Mouse (Mus musculus) intestine, embryonic 16.5 days (tissue): ENCODE measurements at regions not wholly inside any gene's neighbourhood (a gene's known extent, or its start where the extent isn't known, plus 50 kb on each side); places are given as distances from the start of the nearest gene placed in this dataset.

Source experiments
- ATAC-seq: fragments of 200-750 bp; cut with Nextera tagmentation; 2 replicates; pipeline ENCODE4 v1.8.0; 2017; ENCODE audit warnings: moderate TSS enrichment, moderate library complexity
- H3K27ac ChIP-seq: fragments of 300-500 bp; sonication (generic); 2 replicates; pipeline ENCODE4 v1.5.1; 2014; ENCODE audit warnings: mild to moderate bottlenecking, low read length
- H3K27me3 ChIP-seq: fragments of 300-500 bp; sonication (generic); replicated peaks from 2 replicates; pipeline ENCODE4 v1.6.1; 2014; ENCODE audit warnings: low read length, control low read depth, mixed read lengths; ENCODE audit not compliant: control insufficient read depth, insufficient read depth
- H3K36me3 ChIP-seq: fragments of 300-500 bp; sonication (generic); 2 replicates; pipeline ENCODE4 v1.6.1; 2014; ENCODE audit warnings: low read length, control low read depth; ENCODE audit not compliant: control insufficient read depth, insufficient read depth
- H3K4me1 ChIP-seq: fragments of 300-500 bp; sonication (generic); 2 replicates; pipeline ENCODE4 v1.6.1; 2014; ENCODE audit warnings: low read length, control low read depth, mixed read lengths; ENCODE audit not compliant: control insufficient read depth, insufficient read depth
- H3K4me2 ChIP-seq: fragments of 300-500 bp; sonication (generic); 2 replicates; pipeline ENCODE4 v1.6.1; 2014; ENCODE audit warnings: low read depth, low read length, control low read depth
- H3K4me3 ChIP-seq: fragments of 300-500 bp; sonication (generic); 2 replicates; pipeline ENCODE4 v1.5.1; 2014; ENCODE audit warnings: mild to moderate bottlenecking, low read length
- H3K9ac ChIP-seq: fragments of 300-500 bp; sonication (generic); 2 replicates; pipeline ENCODE4 v1.6.1; 2014; ENCODE audit warnings: low read depth, low read length
- H3K9me3 ChIP-seq: fragments of 300-500 bp; sonication (generic); 2 replicates; pipeline ENCODE4 v1.6.1; 2016; ENCODE audit warnings: low read length, control low read depth; ENCODE audit not compliant: control insufficient read depth
- WGBS: fragments of 180-500 bp; shearing (Covaris S2); extraction: QIAGEN DNeasy Blood & Tissue Kit; methylation state at CpG from one replicate; pipeline ENCODE4 v1.1.7; 2014; 5-methylcytosine and 5-hydroxymethylcytosine counted together

DNA sequence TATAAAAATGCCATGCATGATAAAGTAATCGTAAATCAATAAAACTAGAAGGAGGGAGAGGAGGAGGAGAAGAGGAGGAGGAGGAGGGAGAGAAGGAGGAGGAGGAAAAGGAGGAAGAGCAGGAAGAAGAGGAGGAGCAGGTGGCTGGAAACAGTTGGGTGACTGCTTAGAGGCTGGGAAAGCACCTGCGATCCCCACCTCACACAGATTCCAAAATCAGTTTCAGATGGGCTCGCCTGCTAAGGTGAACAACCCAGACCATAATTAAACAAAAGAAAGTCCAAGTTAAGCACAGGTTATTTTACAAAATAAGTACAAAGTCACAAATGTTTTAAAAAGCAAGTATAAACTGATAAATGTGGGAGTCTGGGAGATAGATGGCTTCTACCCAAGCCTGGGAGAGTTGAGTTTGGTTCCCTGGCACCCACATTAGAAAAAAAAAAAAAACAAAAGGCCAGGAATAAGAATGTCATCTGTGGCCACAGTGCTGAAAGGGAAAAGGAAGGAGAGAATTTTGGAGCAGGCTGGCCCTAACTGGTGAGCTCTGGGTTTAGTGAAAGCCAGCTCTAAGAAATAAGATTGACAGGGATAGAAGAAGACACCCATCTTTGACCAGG is 389.0 kb upstream of the Adgrl2 start:
- H3K27ac ChIP-seq, result no peak overlapping the region
- H3K4me1 ChIP-seq, result no peaks in the 10 kb centered on the region
- no peaks in the 10 kb centered on the region for H3K36me3 ChIP-seq
- ATAC-seq, result no peak
- no peaks in the 10 kb centered on the region for H3K27me3 ChIP-seq
- 84% methylated on average over 3 of the region's 3 CpGs for WGBS
- no peak overlapping the region for H3K4me3 ChIP-seq
- no peak overlapping the region for H3K4me2 ChIP-seq
- no peak overlapping the region for H3K9ac ChIP-seq
- no peaks in the 10 kb centered on the region for H3K9me3 ChIP-seq

GRCm38 (mm10) chr3:149371439-149371838 is 381.1 kb upstream of the Adgrl2 start:
- Histone ChIP-seq H3K9ac (no peak overlapping the region), H3K27ac (no peak overlapping the region), H3K36me3 (no peaks in the 10 kb centered on the region), H3K4me1 (no peaks in the 10 kb centered on the region), H3K9me3 (no peaks in the 10 kb centered on the region), H3K4me2 (no peak overlapping the region), H3K4me3 (no peak overlapping the region), H3K27me3 (no peaks in the 10 kb centered on the region)
- no peak for ATAC-seq
- 85% methylated on average over 5 of the region's 5 CpGs for WGBS

DNA sequence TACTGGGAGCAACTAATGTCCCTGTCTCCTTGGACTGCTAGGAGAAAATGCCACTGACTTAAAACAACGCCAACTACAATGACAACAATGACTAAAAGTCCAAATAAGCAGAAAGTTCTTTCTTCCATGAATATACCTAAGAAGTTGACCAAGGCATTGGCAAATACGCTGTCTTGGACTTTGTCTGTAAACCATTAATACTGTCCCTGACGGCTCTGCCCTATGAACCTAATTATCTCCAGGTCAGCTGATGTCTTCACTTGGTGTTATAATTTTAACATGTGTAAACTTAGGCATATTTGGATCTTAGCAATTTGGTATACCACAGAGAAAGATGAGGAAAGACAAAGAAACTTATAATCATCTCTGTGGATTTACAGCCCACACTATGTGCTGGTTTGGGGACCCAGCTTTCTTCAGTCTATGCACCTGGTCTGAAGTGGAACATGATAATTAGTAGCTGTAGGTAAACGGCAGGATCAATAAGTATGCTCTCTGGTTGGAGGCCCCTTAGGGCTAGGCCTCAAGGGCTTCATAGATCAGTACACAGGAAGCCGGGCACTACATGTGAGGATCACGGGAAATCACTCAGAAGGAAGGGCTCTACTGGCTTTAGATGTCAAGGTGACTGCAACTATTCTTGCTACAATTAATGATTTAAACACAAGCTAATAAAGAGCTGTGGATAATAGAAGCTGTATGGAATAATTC is 380.3 kb upstream of the Adgrl2 start:
- H3K27me3 ChIP-seq, result no peaks in the 10 kb centered on the region
- peak; percentile 85 for ATAC-seq
- H3K4me3 ChIP-seq, result no peak overlapping the region
- no peaks in the 10 kb centered on the region for H3K9me3 ChIP-seq
- no peaks in the 10 kb centered on the region for H3K36me3 ChIP-seq
- no peak overlapping the region for H3K4me2 ChIP-seq
- no peaks in the 10 kb centered on the region; the same call in 1 of the 2 replicates for H3K4me1 ChIP-seq
- peak overlapping the region; percentile 41; the same call in 1 of the 2 replicates for H3K27ac ChIP-seq
- 84% methylated on average over 6 of the region's 6 CpGs for WGBS
- no peak overlapping the region for H3K9ac ChIP-seq

GRCm38 (mm10) chr3:149367888-149368287 is 377.5 kb upstream of the Adgrl2 start:
- ATAC-seq, result no peak
- no peak overlapping the region for H3K4me2 ChIP-seq
- H3K36me3 ChIP-seq, result no peaks in the 10 kb centered on the region
- no peak overlapping the region for H3K9ac ChIP-seq
- H3K9me3 ChIP-seq, result no peaks in the 10 kb centered on the region
- no peaks in the 10 kb centered on the region for H3K27me3 ChIP-seq
- no peak overlapping the region for H3K27ac ChIP-seq
- 77% methylated on average over 3 of the region's 3 CpGs for WGBS
- H3K4me3 ChIP-seq, result no peak overlapping the region
- H3K4me1 ChIP-seq, result no peaks in the 10 kb centered on the region; the same call in 1 of the 2 replicates

DNA sequence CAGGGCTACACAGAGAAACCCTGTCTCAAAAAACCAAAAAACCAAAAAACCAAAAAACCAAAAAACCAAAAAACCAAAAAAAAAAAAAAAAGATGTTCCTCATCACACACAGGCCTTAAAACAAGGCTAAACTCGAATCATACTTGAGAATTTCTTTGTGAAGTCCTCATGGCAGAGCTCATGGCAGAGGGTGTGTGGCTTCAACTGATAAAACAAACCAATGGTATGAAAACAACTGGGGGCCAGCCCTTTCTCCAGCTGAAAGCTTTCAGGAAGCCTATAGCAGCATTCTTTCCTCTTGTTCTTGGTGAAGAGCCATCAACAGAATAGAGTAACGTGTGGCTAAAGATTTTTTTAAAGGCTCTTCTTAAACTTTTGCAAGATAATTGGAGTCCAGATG is 369.8 kb upstream of the Adgrl2 start:
- no peak for ATAC-seq
- no peaks in the 10 kb centered on the region for H3K36me3 ChIP-seq
- no peak overlapping the region for H3K9ac ChIP-seq
- no peak overlapping the region for H3K27ac ChIP-seq
- WGBS, result 68% methylated on average over 2 of the region's 2 CpGs
- H3K4me3 ChIP-seq, result no peak overlapping the region
- H3K4me2 ChIP-seq, result no peak overlapping the region
- no peaks in the 10 kb centered on the region for H3K9me3 ChIP-seq
- no peaks in the 10 kb centered on the region for H3K27me3 ChIP-seq
- H3K4me1 ChIP-seq, result no peaks in the 10 kb centered on the region; the same call in 1 of the 2 replicates

DNA sequence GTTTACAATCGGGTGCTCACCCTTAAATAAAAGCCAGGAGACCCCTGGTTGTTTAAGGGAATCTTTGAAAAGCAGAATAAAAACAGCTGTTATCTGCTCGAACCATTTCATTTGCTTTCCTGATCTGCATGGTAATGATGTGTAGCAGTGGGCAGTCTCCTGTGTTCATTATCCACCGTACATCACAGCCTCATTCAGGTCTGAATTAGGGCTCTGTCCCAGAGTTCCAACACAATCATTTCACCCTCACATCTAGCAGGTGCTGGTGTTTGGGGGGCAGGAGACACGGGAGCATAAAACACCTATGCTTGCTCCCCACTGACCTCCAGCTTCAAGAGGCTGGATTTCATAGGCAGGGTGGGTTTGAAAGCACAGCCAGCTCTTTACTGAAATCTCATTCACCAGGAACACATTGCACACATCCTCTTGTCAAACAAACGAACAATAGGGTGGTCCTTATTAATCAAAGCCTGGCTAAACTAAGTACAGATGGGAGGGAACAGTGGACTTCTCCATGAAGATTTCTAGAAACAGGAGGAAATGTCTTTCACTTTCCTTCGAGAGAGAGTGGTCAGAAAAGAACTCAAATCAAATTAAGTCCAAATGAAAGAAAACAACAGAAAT is 368.3 kb upstream of the Adgrl2 start:
- H3K4me3 ChIP-seq, result no peak overlapping the region
- 0 out of 2 replicates have a peak, but pooled peaks have one; percentile 31 for ATAC-seq
- H3K4me1 ChIP-seq, result no peaks in the 10 kb centered on the region; the same call in 1 of the 2 replicates
- peak overlapping the region; percentile 21; the same call in 1 of the 2 replicates for H3K27ac ChIP-seq
- H3K27me3 ChIP-seq, result no peaks in the 10 kb centered on the region
- H3K9ac ChIP-seq, result no peak overlapping the region
- no peak overlapping the region for H3K4me2 ChIP-seq
- 28% methylated on average over 6 of the region's 6 CpGs for WGBS
- H3K9me3 ChIP-seq, result no peaks in the 10 kb centered on the region
- no peaks in the 10 kb centered on the region for H3K36me3 ChIP-seq

DNA sequence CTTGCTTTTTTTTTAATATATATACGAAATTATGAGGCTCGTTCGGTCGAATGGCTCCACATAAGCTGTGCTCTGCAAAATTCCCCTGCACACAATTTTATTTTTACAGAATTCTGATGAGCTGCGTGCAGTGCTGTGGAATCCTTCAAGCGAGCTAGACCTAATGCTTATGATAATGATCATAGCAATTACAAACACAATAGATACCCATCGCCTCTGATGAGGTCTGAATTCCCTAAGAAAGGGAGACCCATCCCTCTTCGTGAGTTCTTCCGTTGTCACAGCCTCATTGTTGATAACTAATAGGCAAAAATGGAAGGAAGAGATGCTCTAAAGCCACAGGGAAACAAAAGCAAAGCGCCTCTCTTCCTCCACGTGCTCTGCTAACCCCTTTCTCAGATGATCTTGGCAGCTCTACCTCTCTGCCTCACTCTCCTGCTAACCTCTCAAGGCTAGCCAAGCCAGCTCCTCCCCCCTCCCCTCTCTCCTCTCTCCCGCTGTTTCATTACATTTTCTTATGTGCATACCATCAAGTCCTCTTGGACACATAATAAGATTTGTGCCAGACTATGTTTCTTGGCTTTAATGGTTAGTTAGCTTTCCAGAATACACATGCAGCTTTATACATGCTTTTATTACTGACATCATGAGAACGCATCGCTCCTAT is 367.7 kb upstream of the Adgrl2 start:
- no peaks in the 10 kb centered on the region for H3K9me3 ChIP-seq
- no peak overlapping the region for H3K4me3 ChIP-seq
- WGBS, result 47% methylated on average over 14 of the region's 14 CpGs
- no peak overlapping the region for H3K4me2 ChIP-seq
- H3K36me3 ChIP-seq, result no peaks in the 10 kb centered on the region
- H3K4me1 ChIP-seq, result no peaks in the 10 kb centered on the region; the same call in 1 of the 2 replicates
- H3K27me3 ChIP-seq, result no peaks in the 10 kb centered on the region
- ATAC-seq, result 0 out of 2 replicates have a peak, but pooled peaks have one; percentile 28
- H3K27ac ChIP-seq, result peak overlapping the region; percentile 15; the same call in 1 of the 2 replicates
- no peak overlapping the region for H3K9ac ChIP-seq

GRCm38 (mm10) chr3:149357121-149357520 is 366.8 kb upstream of the Adgrl2 start:
- WGBS, result 42% methylated on average over 2 of the region's 2 CpGs
- Histone ChIP-seq H3K9ac (no peak overlapping the region), H3K4me1 (no peaks in the 10 kb centered on the region; the same call in 1 of the 2 replicates), H3K27ac (no peak overlapping the region), H3K9me3 (no peaks in the 10 kb centered on the region), H3K36me3 (no peaks in the 10 kb centered on the region), H3K4me2 (no peak overlapping the region), H3K27me3 (no peaks in the 10 kb centered on the region), H3K4me3 (no peak overlapping the region)
- ATAC-seq, result no peak

GRCm38 (mm10) chr3:149355362-149355761 is 365.0 kb upstream of the Adgrl2 start:
- Histone ChIP-seq H3K27ac (no peak overlapping the region), H3K4me1 (no peaks in the 10 kb centered on the region; the same call in 1 of the 2 replicates), H3K9me3 (no peaks in the 10 kb centered on the region), H3K27me3 (no peaks in the 10 kb centered on the region), H3K9ac (no peak overlapping the region), H3K4me3 (no peak overlapping the region), H3K36me3 (no peaks in the 10 kb centered on the region), H3K4me2 (no peak overlapping the region)
- 93% methylated on average over 11 of the region's 11 CpGs for WGBS
- no peak for ATAC-seq
